Mouse (Mus musculus): ENCODE data around the gene Fsip1.

Gene Fsip1

GRCm38 (mm10) chr2:118120751-118121150 is 136.0 kb downstream of the Fsip1 start:
- no peak for DNase-seq

GRCm38 (mm10) chr2:118120095-118120494 is 136.7 kb downstream of the Fsip1 start:
- no peak for DNase-seq

DNA sequence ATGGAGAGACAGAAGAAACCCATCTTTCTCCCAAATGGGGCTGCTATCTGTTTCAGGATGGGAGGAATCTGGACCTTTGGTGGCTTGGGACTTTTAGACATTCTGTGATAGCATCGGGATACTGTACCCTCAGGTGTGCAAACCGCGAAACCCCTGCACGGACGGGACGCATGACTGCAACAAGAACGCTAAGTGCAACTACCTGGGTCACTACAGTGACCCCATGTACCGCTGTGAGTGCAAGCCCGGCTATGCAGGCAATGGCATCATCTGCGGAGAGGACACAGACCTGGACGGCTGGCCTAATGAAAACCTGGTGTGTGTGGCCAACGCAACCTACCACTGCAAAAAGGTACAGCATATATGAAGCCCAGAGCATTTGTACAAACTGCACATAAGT is 137.1 kb downstream of the Fsip1 start:
- no peak for DNase-seq

DNA sequence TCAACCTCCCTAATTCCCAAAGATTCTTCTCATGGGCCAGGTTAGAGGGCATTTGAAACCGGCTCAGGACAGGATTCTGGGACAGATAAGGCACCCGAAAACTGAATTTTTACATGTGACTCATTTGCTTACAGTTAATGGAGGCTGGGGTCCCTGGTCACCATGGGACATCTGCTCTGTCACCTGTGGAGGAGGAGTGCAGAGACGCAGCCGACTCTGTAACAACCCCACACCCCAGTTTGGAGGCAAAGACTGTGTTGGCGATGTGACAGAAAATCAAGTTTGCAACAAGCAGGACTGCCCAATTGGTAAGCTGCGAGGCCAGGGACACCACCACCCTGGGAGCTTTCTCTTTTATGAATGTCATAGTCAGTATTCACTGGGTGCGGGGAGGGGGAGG is 138.3 kb downstream of the Fsip1 start:
- no peak for DNase-seq

- no peak for DNase-seq
These were observed 138.7 kb downstream of the Fsip1 start for GRCm38 (mm10) chr2:118118045-118118444.

DNA sequence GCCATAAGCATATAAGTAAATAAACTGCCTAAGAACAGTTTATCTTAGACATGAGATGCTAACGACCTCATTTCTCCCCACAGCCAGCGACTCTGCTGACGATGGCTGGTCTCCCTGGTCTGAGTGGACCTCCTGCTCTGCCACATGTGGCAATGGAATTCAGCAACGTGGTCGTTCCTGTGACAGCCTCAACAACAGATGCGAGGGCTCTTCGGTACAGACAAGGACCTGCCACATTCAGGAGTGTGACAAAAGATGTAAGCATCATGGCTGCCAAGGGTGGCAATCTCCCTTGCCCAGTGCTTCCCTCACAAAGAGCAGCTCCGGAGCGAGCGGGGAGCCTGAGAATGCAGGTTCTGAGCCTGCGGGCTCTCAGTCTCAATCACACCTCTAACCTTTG is 139.4 kb downstream of the Fsip1 start:
- no peak for DNase-seq

DNA sequence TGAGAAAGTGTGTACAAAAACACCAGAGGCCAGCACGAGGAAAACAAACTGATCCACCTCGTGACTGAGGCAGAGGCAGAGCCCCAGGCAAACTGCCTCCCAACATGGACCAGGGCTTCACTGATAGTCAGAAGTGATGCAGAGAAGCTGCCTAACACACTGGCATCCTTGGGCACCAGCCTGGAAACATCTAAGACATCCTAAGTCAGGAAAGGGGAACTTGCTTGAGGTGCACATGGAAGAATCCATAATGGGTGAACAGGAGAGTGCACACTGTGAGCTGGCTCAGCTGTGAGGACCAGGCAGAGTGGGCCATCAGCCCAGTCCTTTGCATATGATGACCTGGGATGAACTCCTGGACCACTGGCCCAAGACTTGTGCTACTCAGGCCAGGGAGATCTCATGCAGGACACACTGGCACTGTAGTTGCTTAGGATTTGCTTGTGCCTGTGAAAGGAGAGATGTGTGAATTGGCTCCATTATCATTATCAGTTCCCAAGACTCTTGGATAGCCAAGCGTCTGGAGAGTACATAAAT is 139.9 kb downstream of the Fsip1 start:
- DNase-seq = no peak

DNA sequence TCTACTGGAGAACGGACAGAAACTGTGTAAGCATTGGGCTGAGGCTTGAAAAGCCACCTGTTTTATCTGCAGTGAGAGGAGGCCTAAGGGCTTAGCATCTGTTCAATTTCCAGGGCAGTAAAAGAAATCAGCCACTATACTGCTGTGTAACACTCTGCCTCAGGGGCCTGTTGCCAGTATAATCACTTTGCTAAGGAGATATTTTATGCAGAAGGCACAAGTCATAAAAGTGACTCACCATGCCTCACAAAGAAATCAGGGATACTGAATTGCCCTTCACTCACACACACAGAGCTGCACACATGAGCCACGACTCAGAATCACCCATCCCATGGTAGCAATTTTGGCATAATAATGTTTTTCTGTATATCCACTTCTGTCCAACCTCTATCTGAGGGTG is 140.6 kb downstream of the Fsip1 start:
- DNase-seq = no peak

GRCm38 (mm10) chr2:118115647-118116046 is 141.1 kb downstream of the Fsip1 start:
- no peak for DNase-seq

DNA sequence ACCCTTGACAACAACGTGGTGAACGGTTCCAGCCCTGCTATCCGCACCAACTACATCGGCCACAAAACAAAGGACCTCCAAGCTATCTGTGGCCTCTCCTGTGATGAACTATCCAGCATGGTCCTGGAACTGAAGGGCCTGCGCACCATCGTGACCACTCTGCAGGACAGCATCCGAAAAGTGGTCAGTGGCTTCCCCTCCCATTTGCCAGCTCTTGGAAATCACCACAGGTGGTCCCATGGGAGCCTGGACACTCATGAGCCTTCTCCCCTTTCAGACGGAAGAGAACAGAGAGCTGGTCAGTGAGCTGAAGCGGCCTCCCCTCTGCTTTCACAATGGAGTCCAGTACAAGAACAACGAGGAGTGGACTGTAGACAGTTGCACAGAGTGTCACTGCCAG is 142.1 kb downstream of the Fsip1 start:
- no peak for DNase-seq

- no peak for DNase-seq
These were observed 142.8 kb downstream of the Fsip1 start for GRCm38 (mm10) chr2:118113808-118114524.

DNA sequence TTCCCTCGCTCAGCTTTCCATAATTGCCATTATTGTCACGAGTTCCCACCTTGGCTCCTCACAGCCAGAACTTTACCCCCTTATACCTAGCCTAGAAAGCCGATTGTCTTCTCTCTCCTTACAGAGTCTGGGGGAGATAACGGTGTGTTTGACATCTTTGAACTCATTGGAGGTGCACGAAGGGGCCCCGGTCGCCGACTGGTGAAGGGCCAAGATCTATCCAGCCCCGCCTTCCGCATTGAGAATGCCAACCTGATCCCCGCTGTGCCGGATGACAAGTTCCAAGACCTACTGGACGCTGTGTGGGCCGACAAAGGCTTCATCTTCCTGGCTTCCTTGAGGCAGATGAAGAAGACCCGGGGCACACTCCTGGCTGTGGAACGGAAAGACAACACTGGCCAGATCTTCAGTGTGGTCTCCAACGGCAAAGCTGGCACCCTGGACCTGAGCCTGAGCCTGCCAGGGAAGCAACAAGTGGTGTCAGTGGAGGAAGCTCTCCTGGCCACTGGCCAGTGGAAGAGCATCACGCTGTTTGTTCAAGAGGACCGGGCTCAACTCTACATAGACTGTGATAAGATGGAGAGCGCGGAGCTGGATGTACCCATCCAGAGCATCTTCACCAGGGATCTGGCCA is 143.8 kb downstream of the Fsip1 start:
- DNase-seq = no peak

GRCm38 (mm10) chr2:118112438-118112837 is 144.3 kb downstream of the Fsip1 start:
- DNase-seq = no peak

DNA sequence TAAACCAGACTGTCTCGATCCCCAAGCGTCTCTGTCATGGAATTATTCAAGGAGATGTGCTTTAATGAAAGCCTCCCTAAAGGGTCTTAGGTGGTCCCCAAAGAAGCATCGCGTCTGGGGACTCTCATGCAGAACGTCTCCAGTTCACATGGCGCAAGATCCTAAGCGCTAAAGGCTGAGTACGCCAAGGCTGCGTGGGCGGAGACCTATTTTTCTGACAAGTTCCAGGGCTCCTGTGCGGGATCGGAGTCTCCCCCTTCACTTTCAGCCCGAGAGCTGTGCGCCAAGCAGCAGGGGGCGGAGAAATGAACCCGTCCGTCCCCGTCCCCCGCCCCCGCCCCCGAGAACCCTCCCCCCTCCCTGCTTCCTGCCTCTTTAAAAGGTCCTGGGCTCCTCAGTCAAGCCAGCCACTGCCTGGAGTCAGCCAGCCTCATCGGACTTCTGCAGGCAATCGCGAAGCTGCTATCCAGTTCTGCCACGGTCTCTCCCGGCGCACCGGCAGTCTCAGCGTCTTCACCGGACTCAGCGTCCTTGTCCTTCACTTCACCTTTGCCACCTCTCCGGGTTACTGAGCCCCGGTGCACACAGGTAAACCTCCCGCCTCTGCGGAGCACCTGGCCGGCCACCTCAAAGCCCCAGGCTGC is 145.2 kb downstream of the Fsip1 start, which contains the start of gene Thbs1:
Gene Thbs1 (plus strand): TSS at position 389 of the 644 bp plus-strand sequence.
- DNase-seq = peak; percentile 11 to 32

- peak; percentile 83 to 84 for DNase-seq
These were observed 145.7 kb downstream of the Fsip1 start for GRCm38 (mm10) chr2:118111116-118111487.

- no peak for DNase-seq
These were observed 146.4 kb downstream of the Fsip1 start for GRCm38 (mm10) chr2:118110225-118110915.

DNA sequence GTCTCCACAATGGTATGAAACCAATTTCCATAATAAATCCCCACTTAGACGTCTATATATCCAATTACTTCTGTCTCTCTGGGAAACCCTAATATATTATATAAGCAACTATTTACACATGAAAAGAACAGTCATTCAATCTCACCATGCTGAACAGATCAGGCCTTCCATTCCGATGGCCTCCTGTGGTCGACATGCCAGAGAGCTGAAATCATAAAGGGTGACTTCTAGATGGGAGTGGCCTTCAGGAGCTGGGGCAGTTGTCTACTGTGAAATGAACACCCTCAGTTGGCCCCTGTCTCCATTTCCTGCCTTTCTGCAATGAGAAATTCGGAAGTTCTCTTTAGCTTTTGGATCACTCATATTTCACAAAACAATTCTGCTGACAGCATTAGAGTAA is 154.6 kb downstream of the Fsip1 start:
- no peak for DNase-seq

GRCm38 (mm10) chr2:118099104-118099503 is 157.7 kb downstream of the Fsip1 start:
- no peak for DNase-seq

DNA sequence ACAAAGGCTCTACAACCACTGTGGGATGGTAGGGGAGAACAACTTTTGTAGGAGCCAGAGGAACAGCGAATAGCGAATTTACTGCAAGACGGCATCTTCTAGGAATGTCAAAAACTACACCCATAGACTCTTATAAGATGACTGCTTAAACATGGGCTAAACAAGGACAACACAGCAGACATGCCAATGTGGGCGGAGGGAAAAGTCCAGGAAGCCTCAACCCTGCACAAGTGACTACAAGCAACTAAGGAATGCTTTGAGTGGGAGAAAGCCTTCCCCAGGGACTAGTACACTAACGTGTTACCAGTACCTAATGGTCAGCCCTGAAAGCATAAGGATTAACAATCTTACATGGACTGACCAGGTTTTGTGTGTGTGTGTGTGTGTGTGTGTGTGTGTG is 165.5 kb downstream of the Fsip1 start:
- no peak for DNase-seq

DNA sequence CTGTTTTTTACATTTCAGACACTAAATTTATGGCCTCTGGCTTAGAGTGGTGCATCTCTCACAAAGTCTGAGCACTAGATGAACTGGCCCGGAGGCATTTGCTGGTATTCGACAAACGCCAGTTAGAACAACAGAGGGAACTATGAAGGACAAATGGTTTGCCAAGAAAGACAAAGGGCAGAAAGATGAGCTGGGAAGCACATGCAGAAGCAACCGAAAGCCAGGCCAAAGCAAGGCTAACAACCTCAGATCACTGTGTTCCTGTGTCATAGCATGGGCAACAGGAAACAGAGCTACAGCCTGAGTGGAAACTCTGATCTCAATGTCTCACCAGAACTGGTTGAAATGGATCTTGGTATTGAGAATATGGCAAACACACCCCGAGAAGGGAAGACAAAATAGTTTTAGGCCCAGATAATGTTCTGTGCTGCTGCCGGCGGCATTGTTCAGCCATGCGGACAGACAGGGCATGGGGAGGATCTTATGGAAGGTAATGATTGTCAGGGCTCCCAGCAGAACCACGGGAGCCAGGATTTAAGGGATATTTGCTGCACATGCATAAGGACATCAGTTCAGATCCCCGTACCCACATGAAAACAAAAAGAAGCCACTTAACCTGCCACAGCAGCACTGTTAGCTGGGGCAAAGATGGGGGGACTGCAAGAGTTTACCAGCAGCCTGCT is 169.6 kb downstream of the Fsip1 start:
- DNase-seq = no peak

DNA sequence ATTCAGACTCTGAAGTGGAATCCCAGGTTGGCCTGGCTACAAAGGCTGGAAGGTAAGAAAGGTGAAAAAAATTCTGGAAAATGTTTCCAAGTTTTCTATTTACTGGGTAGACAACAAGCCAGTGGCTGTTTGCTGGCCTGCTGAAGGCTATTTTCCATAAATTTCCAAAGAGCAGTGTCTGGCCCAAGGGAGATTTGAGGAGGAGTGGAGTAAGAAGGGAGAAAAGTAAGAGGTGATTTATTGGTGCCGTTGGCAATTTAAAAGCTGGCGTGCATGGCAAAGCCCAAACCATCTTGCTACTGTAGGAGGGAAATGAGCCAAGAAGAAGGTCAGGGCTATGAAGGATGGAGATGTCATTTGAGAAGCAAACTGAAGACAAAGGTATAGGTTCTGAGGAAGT is 171.1 kb downstream of the Fsip1 start:
- DNase-seq = no peak

DNA sequence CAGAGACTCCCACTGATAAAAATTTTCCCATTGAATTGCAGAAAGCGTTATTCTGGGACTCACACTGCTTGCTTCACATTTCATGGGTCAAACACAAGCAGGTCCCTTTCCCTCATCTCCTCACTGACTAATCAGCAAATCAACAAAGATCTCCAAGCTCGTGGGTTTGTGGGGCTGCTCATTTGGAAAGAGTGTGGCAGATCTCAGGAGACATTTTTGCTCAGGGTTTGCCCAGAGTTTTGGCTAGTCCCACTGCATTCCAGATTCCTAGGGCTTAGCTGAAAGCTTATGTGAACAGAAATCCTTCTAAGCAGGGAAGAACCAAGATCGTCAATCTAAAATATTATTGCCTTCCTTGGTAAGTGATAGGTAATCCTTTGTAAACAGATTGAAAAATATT is 172.1 kb downstream of the Fsip1 start:
- DNase-seq = no peak

DNA sequence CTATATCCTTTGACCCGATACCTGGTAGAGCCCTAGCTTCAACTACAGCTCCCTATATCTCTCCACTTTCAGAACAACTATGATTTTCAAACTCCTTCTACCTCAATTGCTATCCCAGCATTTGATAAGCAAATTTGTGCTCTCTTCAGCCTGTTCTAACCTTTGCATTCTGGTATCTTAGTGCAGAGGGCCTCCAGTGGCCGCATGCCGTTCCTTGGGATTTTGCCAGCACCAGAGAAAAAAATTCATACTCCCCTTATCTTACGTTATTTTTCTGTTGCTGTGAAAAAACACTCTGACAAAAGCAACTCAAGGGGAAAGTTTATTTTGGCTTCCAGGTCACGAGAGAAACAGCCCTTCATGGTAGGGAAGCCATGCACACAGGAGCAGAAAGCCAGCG is 173.1 kb downstream of the Fsip1 start:
- DNase-seq = no peak
